7 mouse cellular contexts compared by ENCODE assay signal in the genomic region with DNA sequence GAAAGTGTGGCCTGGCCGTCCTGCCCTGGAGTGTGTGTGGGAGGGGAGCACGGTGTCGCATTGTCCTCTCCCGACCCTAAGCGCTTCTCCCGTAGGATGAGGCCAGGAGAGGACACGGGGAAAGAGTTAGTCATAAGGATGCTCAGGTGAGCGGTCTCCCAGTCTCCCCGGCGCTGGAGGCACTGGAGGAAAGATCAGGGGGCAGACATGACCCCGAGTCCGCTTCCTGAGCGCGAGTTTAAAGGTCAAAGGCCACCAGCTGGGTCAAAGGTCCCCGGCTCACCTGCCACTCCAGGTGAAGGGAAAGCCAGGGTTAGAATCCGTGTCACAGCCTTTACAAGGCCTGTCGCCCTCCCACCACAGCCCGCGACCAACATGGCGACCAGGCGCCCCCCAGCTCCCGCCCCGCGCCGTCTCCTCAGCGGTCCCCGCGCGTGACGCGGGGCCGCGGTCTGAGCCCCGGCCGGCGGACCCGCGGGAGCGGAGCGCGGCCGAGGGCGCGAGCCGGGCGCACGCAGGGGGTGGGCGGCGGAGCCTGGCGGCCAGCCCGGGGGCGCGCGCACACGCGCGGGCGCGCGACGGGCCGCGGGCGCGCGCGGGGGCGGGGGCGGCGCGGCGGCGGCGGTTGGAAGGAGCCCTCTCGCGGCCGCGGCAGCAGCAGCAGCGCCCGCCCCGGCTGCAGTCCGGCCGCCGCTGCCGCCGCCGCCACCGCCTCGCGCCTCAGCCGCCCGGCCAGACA. TPM values are rescaled to one million over a fixed set of nuclear protein-coding genes. Genes with fewer than 3 reads are reported as not detected.
DNase-seq lines count a peak whose midpoint lies in the region; ATAC-seq and TF ChIP-seq lines count a peak whose summit lies in the region.

A gene (plus strand): TSS at position 594 of the 739 bp plus-strand sequence.

- H3K27ac ChIP-seq in gastrocnemius, adult 2 months = peak within 1 kb of the TSS; percentile 96
- H3K27ac ChIP-seq in hindbrain, embryonic 16.5 days (ENCODE audit: low read depth, low read length) = peak within 1 kb of the TSS; percentile 96

- ATAC-seq in hindbrain, embryonic 16.5 days = peak; percentile 89
- peak; percentile 69 for ATAC-seq in megakaryocyte progenitor cell, adult 5-6 weeks (replicated peaks; ENCODE audit: poor library complexity)

- intact Hi-C loops in gastrocnemius, adult 2 months (cut with DNase I) = loop anchor here (5.0 kb wide), 1 partner anchor 77 kb away; no protein-coding TSS in a partner anchor
- intact Hi-C loops in left cerebral cortex, postnatal 14 days (cut with DNase I) = loop anchor here (2.0 to 10.0 kb wide), 2 partner anchors 15 to 449 kb away; no protein-coding TSS in a partner anchor

- H3K36me3 ChIP-seq in hindbrain, embryonic 16.5 days (ENCODE audit: control insufficient read depth, insufficient read depth, low read length) = no peaks in the 10 kb centered on the region

- peak within 1 kb of the TSS; percentile 96 for H3K9ac ChIP-seq in hindbrain, embryonic 16.5 days (ENCODE audit: low read depth, low read length)

- no peaks in the 10 kb centered on the region for H3K9me3 ChIP-seq in hindbrain, embryonic 16.5 days (ENCODE audit: control insufficient read depth, low read length)

- WGBS in hindbrain, embryonic 16.5 days = under 1% methylated on average over 38 of the region's 92 CpGs

- H3K4me3 ChIP-seq in gastrocnemius, adult 2 months = peak within 1 kb of the TSS; percentile 99
- peak within 1 kb of the TSS; percentile 91 for H3K4me3 ChIP-seq in hindbrain, embryonic 16.5 days (ENCODE audit: low read length)

- peak within 1 kb of the TSS; percentile 69 for H3K4me2 ChIP-seq in hindbrain, embryonic 16.5 days (ENCODE audit: low read length)

- no peaks in the 10 kb centered on the region for H3K27me3 ChIP-seq in hindbrain, embryonic 16.5 days (replicated peaks; ENCODE audit: control insufficient read depth, insufficient read depth, low read length)

- peak; percentile 1; the same call in 1 of the 2 replicates for TF ChIP-seq CTCF in gastrocnemius, adult 2 months (IDR thresholded peaks at IDR 0.05)

- peaks cover 7% of the 10 kb centered on the region for H3K4me1 ChIP-seq in hindbrain, embryonic 16.5 days (ENCODE audit: control insufficient read depth, insufficient read depth, low read depth, low read length)

- DNase-seq in ZHBTc4 (ENCODE audit: low read depth, low spot score) = peak; percentile 75
- peak; percentile 69 to 73 for DNase-seq in cerebellum, postnatal 36 days
- peak; percentile 81 for DNase-seq in gastrocnemius, adult 2 months
- peak; percentile 64 for DNase-seq in left cerebral cortex, postnatal 14 days (ENCODE audit: low spot score in 2 of 2)
- peak; percentile 60 for DNase-seq in right cerebral cortex, postnatal 14 days

RNA-seq across cellular contexts. Expression of the gene that starts here (rescaled TPM):
- 1 to 10 TPM; 5.5 to 6.8 TPM for total RNA-seq in gastrocnemius, adult 2 months (2021)
- polyA plus RNA-seq in hindbrain, embryonic 16.5 days (2015; fragmentation: Nextera tagmentation; extraction: Ambion mirVana) = 8.6 and 8.8 TPM in 2 replicates
- 10 to 100 TPM; 28.6 to 32.5 TPM for total RNA-seq in left cerebral cortex, postnatal 14 days (2021)
- total RNA-seq in megakaryocyte progenitor cell, adult 5-6 weeks (2015) = 3.4 and 4.2 TPM in 2 replicates
- total RNA-seq in megakaryocyte progenitor cell, adult 5-6 weeks (2017) = 1.3 and 1.8 TPM in 2 replicates

Comparison
In these comparisons a context has a peak if more than half of its experiments do, and no peak if none do; other contexts are left out.
1. Peak in every context shown above with its lines: DNase-seq, ATAC-seq, H3K4me3 ChIP-seq and H3K27ac ChIP-seq.